Mouse (Mus musculus): ENCODE results near the gene Grm1. TPM values are rescaled to one million over a fixed set of nuclear protein-coding genes. Genes with fewer than 3 reads are reported as not detected.

Gene Grm1
- polyA plus RNA-seq, 2 experiments: not detected

DNA sequence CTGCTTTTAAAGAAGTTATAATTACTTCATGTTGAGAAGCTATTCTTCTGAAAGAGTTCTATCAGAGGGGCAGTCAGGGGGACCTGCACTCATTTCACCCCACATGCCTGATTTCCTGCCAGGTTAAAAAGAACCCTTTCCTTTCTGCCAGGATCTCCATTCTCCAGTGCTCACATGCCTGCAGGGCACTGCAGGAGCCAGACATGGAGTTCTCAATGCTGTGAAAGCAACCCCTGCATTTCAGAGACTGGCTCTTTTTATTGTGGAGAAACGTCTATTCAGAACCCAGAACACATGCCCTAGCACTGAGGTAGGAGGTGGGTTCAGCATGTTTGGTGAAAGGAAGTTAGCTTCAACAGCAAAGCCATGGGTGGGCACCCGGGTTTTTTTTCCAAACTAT lies 197.2 kb downstream of the Grm1 start:
- no peaks in the 10 kb centered on the region for H3K27me3 ChIP-seq (ENCODE audit: control insufficient read depth, insufficient read depth, low read length)
- 34% methylated on average over 2 of the region's 2 CpGs for WGBS (ENCODE audit: insufficient replicate concordance)

DNA sequence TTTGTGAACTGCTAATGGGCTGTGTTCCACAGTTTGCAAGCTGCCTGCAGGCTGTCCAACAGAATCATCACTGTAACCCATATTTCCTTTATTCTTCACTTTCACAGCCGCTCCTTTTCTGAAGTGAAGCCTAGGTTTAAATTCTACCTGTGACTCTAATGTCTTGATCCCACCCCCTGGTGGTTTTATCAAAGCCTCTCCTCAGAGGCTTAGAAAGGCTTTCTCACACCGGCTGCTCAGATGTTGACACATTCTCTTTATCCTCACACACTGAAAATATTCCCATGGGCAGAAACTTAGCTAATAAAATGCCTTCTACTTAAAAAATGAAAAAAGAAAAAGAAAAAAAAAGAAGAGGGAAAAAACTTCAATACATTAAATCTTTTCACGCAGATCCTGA lies 210.0 kb downstream of the Grm1 start:
- DNase-seq (ENCODE audit: low read depth in 3 of 3, low spot score in 3 of 3) (no peak), ATAC-seq (ENCODE audit: insufficient read depth) (no peak)
- Histone ChIP-seq H3K27ac (no peak overlapping the region), H3K9me3 (ENCODE audit: control insufficient read depth, low read length) (no peaks in the 10 kb centered on the region), H3K27me3 (ENCODE audit: control insufficient read depth, insufficient read depth, low read length) (no peaks in the 10 kb centered on the region), H3K4me2 (ENCODE audit: low read depth) (no peak overlapping the region), H3K36me3 (replicated peaks; ENCODE audit: control insufficient read depth, insufficient read depth, low read depth) (no peaks in the 10 kb centered on the region), H3K4me1 (replicated peaks; ENCODE audit: control insufficient read depth in 2 of 2, insufficient read depth in 2 of 2, low read length in 1 of 2) (no peaks in the 10 kb centered on the region), H3K4me3 (ENCODE audit: insufficient read depth in 1 of 2, low read depth in 2 of 2, low read length in 2 of 2) (no peak overlapping the region), H3K9ac (replicated peaks) (no peak overlapping the region)
- no peak for TF ChIP-seq CTCF (IDR thresholded peaks at IDR 0.05; ENCODE audit: low read depth)
- TF ChIP-seq EP300 (IDR thresholded peaks at IDR 0.05; ENCODE audit: low read depth): no peak
- WGBS (ENCODE audit: insufficient replicate concordance): 28% methylated on average over 3 of the region's 3 CpGs

More for the DNA sequence above, 197.2 kb downstream of the Grm1 start:
- Histone ChIP-seq H3K27ac (no peak overlapping the region), H3K36me3 (replicated peaks; ENCODE audit: control insufficient read depth, insufficient read depth, low read depth) (no peaks in the 10 kb centered on the region), H3K4me2 (ENCODE audit: low read depth) (no peak overlapping the region), H3K9ac (replicated peaks) (no peak overlapping the region), H3K4me1 (replicated peaks; ENCODE audit: control insufficient read depth in 2 of 2, insufficient read depth in 2 of 2, low read length in 1 of 2) (no peaks in the 10 kb centered on the region), H3K4me3 (ENCODE audit: insufficient read depth in 1 of 2, low read depth in 2 of 2, low read length in 2 of 2) (no peak overlapping the region), H3K9me3 (ENCODE audit: control insufficient read depth, low read length) (no peaks in the 10 kb centered on the region)
- no peak for TF ChIP-seq EP300 (IDR thresholded peaks at IDR 0.05; ENCODE audit: low read depth)
- TF ChIP-seq CTCF (IDR thresholded peaks at IDR 0.05; ENCODE audit: low read depth): no peak
- no peak for DNase-seq (ENCODE audit: low read depth in 3 of 3, low spot score in 3 of 3)
- ATAC-seq (ENCODE audit: insufficient read depth): no peak

DNA sequence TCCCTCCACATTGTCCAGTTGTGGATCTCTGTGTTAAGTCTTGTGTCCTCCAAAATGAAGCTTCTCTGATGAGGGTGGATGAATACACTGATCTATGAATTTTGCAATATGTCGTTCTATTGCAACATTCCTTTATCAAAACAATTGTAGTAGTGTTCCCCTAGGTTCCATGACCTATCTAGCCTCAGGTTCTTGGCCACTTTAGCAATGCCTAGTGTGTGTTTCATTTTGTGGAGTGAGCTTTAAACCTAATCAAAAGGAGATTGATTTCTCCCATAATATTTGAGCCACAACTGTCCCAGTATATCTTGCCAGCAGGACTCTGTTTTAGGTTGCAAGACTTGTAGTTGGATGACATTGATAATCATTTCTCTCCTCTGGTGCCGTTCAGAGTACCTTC lies 211.9 kb downstream of the Grm1 start:
- TF ChIP-seq CTCF (IDR thresholded peaks at IDR 0.05; ENCODE audit: low read depth) (no peak), EP300 (IDR thresholded peaks at IDR 0.05; ENCODE audit: low read depth) (no peak)
- Histone ChIP-seq H3K27ac (no peak overlapping the region), H3K4me3 (ENCODE audit: insufficient read depth in 1 of 2, low read depth in 2 of 2, low read length in 2 of 2) (no peak overlapping the region), H3K4me2 (ENCODE audit: low read depth) (no peak overlapping the region), H3K36me3 (replicated peaks; ENCODE audit: control insufficient read depth, insufficient read depth, low read depth) (no peaks in the 10 kb centered on the region), H3K9me3 (ENCODE audit: control insufficient read depth, low read length) (no peaks in the 10 kb centered on the region), H3K4me1 (replicated peaks; ENCODE audit: control insufficient read depth in 2 of 2, insufficient read depth in 2 of 2, low read length in 1 of 2) (no peaks in the 10 kb centered on the region), H3K9ac (replicated peaks) (no peak overlapping the region), H3K27me3 (ENCODE audit: control insufficient read depth, insufficient read depth, low read length) (no peaks in the 10 kb centered on the region)
- DNase-seq (ENCODE audit: low read depth in 3 of 3, low spot score in 3 of 3) (no peak), ATAC-seq (ENCODE audit: insufficient read depth) (no peak)
- 51% methylated on average over 2 of the region's 2 CpGs for WGBS (ENCODE audit: insufficient replicate concordance)

DNA sequence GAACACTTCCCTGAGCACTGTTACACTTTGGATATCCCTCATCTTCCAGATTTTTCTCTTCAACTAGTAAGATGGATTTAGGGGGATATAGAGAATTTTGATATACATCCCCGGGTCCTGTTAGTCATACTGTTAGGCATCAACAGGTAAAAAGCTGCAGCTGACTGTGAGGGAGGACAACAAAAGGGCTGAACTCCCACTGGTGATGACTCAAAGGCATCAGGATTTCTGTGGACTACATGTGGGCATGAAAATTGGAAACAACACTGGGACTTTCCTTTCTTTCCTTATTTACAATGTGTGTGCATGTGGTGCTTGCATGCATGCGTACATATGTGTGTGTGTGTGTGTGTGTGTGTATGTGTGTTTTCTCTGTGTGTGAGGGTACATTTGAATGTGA lies 215.9 kb downstream of the Grm1 start:
- TF ChIP-seq EP300 (IDR thresholded peaks at IDR 0.05; ENCODE audit: low read depth) (no peak), CTCF (IDR thresholded peaks at IDR 0.05; ENCODE audit: low read depth) (no peak)

DNA sequence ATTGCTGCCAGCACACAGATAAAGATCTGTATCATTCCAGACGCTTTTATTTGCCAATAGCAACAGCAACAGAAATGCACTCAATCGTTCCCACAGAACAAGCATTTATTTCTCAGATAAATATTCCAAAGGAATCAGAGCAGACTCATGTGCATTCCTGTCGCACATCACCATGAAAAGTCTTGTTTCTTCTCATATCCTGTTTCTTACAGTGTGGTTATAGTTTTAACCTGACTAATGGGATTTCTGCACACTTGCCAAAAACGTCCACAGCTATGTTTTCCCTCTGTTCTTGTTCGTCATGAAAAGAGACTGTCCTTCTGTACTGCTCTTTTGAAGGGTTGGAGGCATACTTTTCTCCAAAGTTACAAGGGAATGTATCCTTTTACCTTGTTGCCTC lies 217.4 kb downstream of the Grm1 start:
- no peak for TF ChIP-seq CTCF (IDR thresholded peaks at IDR 0.05; ENCODE audit: low read depth)
- TF ChIP-seq EP300 (IDR thresholded peaks at IDR 0.05; ENCODE audit: low read depth): no peak
- H3K4me3 ChIP-seq (ENCODE audit: insufficient read depth in 1 of 2, low read depth in 2 of 2, low read length in 2 of 2): no peak overlapping the region
- no peaks in the 10 kb centered on the region for H3K4me1 ChIP-seq (replicated peaks; ENCODE audit: control insufficient read depth in 2 of 2, insufficient read depth in 2 of 2, low read length in 1 of 2)
- no peaks in the 10 kb centered on the region for H3K27me3 ChIP-seq (ENCODE audit: control insufficient read depth, insufficient read depth, low read length)
- H3K27ac ChIP-seq: no peak overlapping the region
- H3K9me3 ChIP-seq (ENCODE audit: control insufficient read depth, low read length): no peaks in the 10 kb centered on the region
- H3K4me2 ChIP-seq (ENCODE audit: low read depth): no peak overlapping the region
- no peaks in the 10 kb centered on the region for H3K36me3 ChIP-seq (replicated peaks; ENCODE audit: control insufficient read depth, insufficient read depth, low read depth)
- no peak for DNase-seq (ENCODE audit: low read depth in 3 of 3, low spot score in 3 of 3)
- H3K9ac ChIP-seq (replicated peaks): no peak overlapping the region
- no peak for ATAC-seq (ENCODE audit: insufficient read depth)
- 42% methylated on average over 5 of the region's 5 CpGs for WGBS (ENCODE audit: insufficient replicate concordance)

More for the DNA sequence above, 215.9 kb downstream of the Grm1 start:
- no peaks in the 10 kb centered on the region for H3K36me3 ChIP-seq (replicated peaks; ENCODE audit: control insufficient read depth, insufficient read depth, low read depth)
- no peak overlapping the region for H3K9ac ChIP-seq (replicated peaks)
- DNase-seq (ENCODE audit: low read depth in 3 of 3, low spot score in 3 of 3) (no peak), ATAC-seq (ENCODE audit: insufficient read depth) (no peak)
- no peaks in the 10 kb centered on the region for H3K4me1 ChIP-seq (replicated peaks; ENCODE audit: control insufficient read depth in 2 of 2, insufficient read depth in 2 of 2, low read length in 1 of 2)
- H3K4me2 ChIP-seq (ENCODE audit: low read depth): no peak overlapping the region
- WGBS (ENCODE audit: insufficient replicate concordance): 72% methylated on average over 2 of the region's 2 CpGs
- no peak overlapping the region for H3K27ac ChIP-seq
- no peak overlapping the region for H3K4me3 ChIP-seq (ENCODE audit: insufficient read depth in 1 of 2, low read depth in 2 of 2, low read length in 2 of 2)
- H3K9me3 ChIP-seq (ENCODE audit: control insufficient read depth, low read length): no peaks in the 10 kb centered on the region
- no peaks in the 10 kb centered on the region for H3K27me3 ChIP-seq (ENCODE audit: control insufficient read depth, insufficient read depth, low read length)
